Mouse (Mus musculus) naive thymus-derived CD4-positive, alpha-beta T cell, adult 2 months (primary cell): ENCODE data around the gene Ebf1.

Experiments
- DNase-seq: peaks from one replicate; pipeline ENCODE4 v3.0.0-alpha.2; 2011; ENCODE audit warnings: low read depth

Ebf1 gene

DNA sequence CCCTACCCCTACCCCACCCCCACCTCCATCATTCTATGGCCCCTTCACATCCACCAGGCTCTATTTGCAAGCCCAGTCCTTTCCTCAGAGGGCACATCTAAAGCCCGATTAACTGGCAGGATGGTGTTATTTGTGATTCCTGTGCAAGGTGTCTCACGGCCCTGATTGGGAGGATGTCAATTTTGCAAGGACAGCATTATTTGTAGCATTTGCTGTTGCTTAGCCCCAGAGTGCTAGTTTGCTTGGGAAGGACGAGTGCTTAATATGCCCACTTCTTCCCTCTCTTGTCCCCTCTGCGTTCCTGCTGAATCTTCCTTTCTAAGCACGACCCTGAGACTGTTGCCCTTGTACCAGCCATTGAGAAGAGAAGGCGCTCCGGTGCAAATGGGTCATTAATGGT lies 337.2 kb downstream of the Ebf1 start:
- no peak for DNase-seq

DNA sequence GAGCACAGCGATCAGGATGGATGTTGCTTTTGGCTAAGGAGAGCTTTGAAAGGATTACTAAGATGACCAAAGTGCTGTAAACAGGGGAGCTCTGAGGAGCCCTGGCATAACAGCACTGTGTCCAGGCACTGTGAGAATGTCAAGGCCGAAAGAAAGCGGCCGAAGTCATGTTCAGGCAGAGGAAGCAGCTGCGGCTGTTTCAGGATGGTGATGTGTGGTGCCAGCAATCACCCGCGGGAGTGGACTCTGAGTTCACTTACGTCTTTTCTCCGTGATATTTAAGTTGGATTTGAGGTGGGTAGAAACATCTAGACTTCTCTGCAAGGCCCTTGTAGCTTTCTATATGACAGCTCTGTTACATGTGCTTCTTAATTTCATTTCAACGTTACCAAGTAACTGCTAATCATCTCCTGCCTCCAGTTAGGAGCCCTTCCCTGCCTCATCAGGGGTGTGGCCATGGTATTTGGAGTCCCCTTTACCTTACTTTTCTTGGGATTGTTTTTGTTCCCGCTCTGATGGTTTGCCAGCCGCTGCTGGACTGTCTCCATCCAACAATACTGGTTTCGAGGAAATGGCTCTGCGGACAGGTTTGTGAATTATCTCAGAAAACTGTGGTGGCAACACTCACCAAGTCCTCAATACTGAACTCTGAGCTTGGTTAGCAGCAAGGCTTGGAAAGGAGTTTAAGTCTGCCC lies 345.8 kb downstream of the Ebf1 start:
- no peak for DNase-seq

DNA sequence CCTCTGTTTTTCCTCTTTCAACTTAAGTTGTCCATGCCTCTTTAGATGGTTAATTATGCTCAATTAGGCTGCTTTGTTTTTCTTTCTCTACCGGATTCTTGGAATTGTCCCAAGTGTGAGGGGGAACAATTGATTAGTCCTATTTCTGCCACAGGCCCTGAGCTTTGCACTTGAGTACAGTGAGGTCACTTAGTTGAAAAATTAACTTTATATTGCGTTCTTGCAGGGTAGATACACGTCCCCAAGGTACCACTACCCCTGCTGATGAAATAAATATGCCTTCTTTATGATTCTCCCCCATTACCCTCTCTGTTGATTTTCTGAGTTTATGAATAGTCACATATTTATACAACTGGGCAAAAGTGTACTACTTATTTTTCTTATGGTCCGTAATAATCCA lies 351.9 kb downstream of the Ebf1 start:
- no peak for DNase-seq

GRCm38 (mm10) chr11:44974271-44974670 lies 357.2 kb downstream of the Ebf1 start:
- no peak for DNase-seq

DNA sequence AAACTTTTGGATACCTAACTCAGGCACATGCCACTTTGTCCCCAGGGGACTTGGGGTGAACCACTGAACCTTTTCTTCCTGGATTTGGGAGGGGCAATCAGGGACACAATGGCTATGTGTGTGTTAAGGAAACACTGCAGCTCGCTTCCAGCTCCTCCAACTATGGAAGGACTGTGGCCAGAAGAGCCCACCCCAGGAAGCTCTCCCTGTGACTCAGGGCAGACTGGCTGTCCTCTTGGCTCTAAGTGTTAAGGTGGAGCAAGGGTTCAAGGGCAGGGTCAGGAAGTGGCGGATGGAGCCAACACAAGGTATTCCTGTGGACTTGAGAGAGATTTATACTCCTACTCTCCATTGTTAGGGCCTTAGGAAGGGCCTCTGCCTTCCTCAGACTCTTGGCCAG lies 358.0 kb downstream of the Ebf1 start:
- DNase-seq, result no peak

GRCm38 (mm10) chr11:44976254-44976802 lies 359.2 kb downstream of the Ebf1 start:
- no peak for DNase-seq

DNA sequence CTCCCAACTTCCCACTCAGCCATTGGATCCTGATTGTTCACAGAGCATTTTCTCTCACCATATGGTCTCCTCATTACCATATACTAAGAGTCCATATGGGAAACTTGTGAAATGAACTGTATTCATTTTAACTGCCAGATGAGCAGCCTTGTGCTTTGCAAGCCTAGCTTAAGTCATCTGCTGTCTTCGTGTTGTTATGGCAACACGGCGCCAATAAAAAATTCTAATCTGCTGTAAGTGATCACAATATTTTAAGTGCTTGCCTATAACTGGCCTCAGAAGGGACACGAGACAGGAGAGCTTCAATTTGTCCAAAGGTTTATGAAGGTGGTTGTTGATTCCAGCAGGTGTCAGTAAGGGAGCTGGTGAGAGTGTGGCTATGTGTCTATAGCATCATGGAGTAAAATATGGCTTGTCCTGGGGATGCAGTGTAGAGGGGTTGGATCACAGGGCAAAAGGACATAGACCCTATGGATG lies 360.8 kb downstream of the Ebf1 start:
- no peak for DNase-seq

DNA sequence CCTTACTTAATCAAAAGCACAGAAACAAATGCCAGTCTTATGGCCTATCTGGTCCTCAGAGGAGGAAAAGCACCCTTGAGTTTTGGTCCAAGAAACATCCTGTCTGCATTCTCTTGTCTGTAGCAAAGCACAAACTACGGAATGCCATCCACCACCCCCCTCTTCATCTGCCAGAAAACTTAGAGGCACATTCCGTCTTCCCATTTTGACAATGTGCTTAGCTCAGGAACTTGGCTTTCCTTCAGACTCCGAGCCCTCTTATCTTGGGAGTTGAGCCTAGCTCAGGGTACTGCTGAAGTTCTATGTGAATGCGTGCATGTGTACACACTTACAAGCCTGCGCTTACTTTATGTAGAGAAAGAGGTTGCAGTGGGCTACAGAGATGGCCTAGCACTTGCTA lies 362.3 kb downstream of the Ebf1 start:
- DNase-seq, result no peak

GRCm38 (mm10) chr11:44982225-44982624 lies 365.1 kb downstream of the Ebf1 start:
- DNase-seq, result no peak

DNA sequence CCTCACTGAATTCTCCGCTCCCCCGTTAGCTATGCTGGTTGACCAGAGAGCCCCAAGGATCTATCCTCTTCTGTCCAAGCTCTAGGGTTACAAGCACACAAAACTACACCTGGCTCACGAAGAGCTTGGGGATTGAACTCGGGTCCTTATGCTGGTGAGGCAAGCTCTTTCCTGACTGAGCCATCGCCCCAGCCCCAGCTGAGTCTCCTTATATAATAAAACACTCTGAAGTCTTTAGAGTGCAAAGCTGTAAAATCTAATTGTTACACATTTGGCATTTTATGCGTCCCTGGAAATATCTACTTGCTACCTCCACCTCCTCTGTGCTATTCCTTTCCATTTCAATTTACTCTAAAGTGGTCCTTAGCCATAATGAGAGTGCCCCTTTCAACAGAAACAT lies 366.8 kb downstream of the Ebf1 start:
- DNase-seq, result no peak

DNA sequence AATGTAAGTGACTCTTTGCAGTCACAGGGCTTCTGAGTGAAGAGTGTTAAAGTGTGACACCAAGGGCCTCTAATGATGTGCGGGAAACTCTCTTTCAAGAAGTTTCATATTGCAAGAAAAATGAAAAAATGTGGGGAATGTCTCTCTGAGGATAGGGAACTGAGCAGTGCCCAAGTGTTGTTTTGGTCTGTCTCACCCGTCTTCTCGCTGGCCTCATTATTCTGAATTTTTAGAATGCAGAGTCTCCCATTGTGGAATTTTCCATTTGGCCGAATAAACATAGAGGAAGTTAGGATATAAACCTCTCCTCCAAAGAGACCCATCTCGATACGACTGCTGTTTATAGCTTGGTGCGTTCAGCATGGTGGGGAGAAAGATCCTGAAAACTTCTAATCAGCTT lies 367.3 kb downstream of the Ebf1 start:
- DNase-seq, result no peak

DNA sequence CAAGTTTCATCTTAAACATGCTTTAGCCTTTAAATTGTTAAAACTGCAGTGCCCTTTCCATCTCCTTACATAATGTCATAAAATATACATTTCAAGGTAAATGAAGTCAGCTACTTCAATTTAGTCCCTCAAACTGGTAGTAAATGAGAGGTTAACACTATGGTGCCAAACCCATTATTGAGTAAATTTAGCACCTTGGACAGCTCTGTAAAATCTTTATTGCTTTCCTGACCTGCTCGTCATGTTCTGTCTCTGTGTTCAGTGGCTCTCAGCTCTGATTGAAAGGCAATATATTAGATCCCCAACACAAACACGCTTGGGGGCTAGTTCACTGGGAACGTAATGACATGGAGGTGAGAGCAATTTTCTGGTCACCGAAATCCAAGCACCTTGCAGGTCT lies 370.7 kb downstream of the Ebf1 start:
- DNase-seq, result no peak

DNA sequence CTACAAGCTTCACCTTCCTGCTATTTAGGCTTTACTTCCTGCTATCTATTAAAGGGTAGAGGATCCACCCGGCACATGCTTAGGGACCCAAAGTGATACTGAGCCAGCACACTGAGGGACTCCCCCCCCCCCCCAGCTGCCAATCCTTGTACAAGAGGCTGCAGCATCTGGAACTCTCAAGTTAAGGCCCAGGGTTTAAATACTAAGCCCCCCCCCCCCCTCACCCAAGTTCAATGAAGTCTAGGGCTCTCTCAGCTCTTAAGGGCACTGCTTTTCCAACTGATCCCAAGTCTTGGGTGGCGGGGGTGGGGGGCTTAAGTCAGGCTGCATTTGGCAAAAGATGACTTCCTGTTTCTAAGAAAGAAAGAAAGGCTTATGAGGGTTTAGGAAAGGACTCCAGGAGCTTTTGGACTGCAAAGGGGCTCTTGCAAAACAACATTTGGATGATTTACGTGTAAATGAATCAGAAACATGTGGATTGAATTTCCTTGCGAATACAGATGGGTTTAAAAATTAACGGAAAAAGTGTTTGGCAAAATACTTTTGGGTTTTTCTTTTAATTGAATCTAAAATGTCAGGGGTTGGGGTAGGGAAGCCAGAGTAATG lies 385.7 kb downstream of the Ebf1 start:
- no peak for DNase-seq

DNA sequence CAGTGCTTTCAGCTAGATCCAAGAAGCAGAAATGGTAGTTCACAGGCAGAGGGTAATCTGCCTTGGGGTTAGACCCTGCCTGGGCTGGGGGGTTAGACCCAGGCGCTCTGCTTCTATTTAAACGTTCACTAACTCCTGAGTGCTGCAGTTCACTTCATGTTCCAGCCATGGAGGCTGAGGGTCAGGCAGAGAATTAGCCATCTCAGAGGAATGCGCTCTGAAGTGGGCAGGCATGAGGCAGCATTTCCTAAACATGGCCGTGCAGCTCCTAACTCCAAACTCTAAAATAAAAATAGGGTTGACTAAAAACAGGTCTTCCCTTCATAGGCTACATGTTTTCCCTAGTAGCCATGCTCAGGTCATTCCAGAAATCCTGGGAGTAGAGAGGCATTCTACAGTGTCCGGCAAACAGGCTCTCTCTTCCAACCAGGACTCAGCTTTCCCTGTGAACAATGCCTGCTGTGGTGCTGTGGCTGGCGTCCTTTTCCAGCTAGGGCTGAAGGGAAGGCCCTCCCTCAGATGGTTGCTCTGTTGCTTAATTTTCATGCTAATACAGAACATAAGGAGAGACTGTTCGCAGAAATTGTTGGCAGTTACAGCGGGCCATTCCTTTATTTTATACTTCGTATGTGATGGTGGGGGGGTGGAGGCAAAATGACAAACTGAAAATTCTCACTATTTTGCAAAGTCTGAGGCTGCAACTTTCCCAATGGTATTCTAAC lies 386.8 kb downstream of the Ebf1 start:
- no peak for DNase-seq

GRCm38 (mm10) chr11:45007311-45007710 lies 390.2 kb downstream of the Ebf1 start:
- no peak for DNase-seq

DNA sequence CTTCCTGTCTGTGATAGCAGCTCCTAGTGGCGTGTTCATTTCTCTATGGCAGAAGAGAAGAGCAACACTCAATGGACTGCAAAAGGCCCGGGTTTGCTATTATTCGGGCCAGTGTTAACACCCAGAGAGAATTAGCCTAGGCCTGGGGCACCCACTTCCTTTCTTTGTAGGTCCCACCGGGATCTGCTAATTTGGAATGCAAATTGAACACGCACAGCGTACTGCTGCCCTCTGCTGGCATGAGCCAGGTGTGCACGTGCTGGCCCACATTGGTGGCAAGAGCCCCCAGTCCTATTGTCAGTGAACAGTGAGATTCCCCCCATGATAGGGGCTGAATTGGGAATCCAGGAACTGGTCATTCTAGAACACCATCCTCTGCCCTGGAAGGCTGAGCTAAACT lies 391.0 kb downstream of the Ebf1 start:
- peak; percentile 77 for DNase-seq

DNA sequence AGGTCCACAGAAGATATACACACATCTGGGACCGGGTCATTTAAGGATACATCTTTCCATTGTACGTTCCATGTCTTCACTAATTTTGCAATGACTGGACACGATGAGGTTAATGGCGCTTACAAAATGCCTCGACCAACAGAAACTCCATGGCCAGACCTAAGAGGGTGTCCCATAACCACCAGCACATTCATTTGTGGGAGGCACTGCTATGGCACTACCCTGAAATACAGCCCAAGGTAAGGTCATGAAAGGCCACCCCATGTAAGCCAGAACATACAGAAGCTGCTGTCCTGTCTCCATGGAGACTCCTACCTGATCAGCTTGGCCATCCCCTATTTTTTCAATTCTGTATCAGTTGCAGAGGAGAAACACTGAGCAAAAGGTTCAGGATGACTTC lies 391.6 kb downstream of the Ebf1 start:
- no peak for DNase-seq

DNA sequence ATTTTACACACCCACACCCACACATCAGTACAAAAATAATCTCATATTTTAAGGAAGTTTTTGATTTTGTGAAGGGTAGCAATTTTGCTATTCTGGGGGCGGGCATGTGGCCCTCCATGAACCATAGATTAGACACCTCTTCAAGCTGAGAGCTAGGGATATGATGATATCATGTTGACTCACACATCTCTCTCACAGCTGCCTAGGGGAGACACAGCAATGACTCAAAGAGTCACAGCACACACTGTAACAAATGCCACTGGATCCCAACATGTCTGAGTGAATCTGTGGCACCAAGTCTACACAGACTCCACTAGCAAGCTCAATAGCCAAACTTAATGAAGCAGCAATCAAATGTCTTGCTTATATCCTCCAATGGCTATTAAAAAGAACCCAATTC lies 395.0 kb downstream of the Ebf1 start:
- no peak for DNase-seq

DNA sequence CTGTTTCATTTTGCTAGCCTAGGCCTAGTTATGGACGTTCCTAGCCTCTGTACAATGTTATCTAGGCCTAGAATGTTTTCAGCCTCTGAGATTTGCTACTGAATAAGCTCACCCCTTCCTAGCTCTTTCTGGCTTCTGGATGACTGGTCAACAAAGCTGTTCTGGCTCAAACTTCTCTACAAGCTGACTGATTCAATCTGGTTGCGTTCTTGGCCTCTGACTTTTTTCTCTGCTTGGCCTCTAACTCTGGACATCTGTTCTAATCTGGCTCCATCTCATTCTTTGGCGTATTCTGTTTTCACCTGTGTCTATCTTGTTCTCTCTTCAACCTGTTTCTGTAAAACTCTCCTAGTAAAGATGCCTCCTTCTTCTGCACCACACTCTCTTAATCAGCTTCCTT lies 400.4 kb downstream of the Ebf1 start:
- no peak for DNase-seq

DNA sequence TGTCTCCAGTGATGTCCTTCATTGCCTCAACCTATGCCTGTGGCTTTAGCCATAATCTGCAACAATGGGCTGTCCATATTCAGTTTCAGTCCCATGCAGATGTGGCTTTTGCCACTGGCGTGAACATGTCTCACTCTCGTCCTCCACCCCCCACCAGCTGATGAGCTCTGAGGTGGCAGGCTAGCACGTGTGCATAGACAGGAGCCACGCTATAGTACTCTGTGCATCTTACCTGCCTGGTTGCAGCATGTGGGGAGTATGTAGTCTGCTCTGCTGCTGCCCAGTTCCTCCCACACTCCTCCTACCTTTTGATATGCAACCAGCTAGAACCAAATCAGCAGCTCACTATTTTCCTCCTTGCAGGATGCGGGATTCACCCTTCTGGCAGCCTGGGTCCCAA lies 408.9 kb downstream of the Ebf1 start:
- DNase-seq, result no peak

DNA sequence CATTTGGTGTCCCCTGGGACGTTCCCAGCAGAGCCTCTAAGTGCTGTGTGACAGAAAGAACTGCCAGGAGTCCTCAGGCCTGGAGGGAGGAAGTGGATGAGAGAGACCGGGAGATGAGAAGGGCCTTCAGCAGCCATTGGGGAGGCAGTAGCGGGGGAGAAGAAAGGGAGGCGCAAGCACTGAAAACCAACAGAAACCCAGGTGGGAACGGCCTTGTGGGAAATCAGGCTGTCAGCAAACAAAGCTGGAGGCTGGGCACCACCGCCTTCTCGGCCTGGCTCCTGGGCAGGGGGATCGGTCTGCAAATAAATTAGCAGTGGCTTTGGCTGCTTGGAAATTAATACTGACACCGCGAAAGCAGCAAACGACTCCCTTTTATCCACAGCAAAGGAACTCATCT lies 409.6 kb downstream of the Ebf1 start:
- no peak for DNase-seq

DNA sequence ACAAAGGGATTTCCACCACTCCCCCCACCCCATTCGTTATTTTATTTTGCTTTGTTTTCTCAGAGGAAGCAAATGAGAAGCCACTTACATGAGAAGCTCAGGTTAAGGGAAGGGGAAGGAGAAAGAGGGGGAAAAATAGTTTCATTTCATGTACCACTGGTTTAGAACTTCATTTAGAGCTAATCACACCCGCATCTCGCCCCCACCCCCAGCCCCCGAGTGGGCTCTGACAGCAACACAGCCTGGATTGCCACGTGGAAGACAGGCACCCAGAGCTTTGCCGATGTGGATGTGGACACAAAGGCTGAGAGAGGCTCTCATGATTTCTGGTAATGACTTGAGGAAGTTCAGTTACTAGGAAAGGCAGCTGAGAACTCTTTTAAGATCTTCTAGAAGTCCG lies 410.0 kb downstream of the Ebf1 start:
- DNase-seq, result no peak
